Mouse (Mus musculus): Measurements from ENCODE around the gene Pm20d1.

Pm20d1 gene

GRCm38 (mm10) chr1:131797202-131797909 is at the start of gene Pm20d1:
Pm20d1 (plus strand) TSS chr1:131797381.
- DNase-seq (ENCODE audit: low read depth, low spot score): peak; percentile 30

GRCm38 (mm10) chr1:131747761-131748160 is 49.4 kb upstream of the Pm20d1 start:
- DNase-seq (ENCODE audit: low read depth, low spot score): no peak

GRCm38 (mm10) chr1:131748636-131749035 is 48.5 kb upstream of the Pm20d1 start:
- DNase-seq (ENCODE audit: low read depth, low spot score): no peak

GRCm38 (mm10) chr1:131749706-131750545 is 47.3 kb upstream of the Pm20d1 start:
- no peak for DNase-seq (ENCODE audit: low read depth, low spot score)

- no peak for DNase-seq (ENCODE audit: low read depth, low spot score)
Measured at GRCm38 (mm10) chr1:131751181-131751890, 45.8 kb upstream of the Pm20d1 start.

GRCm38 (mm10) chr1:131751891-131752311 is 45.3 kb upstream of the Pm20d1 start:
- no peak for DNase-seq (ENCODE audit: low read depth, low spot score)

GRCm38 (mm10) chr1:131754212-131754829 is 42.9 kb upstream of the Pm20d1 start:
- no peak for DNase-seq (ENCODE audit: low read depth, low spot score)

GRCm38 (mm10) chr1:131754916-131755315 is 42.3 kb upstream of the Pm20d1 start:
- DNase-seq (ENCODE audit: low read depth, low spot score): no peak

GRCm38 (mm10) chr1:131757211-131757610 is 40.0 kb upstream of the Pm20d1 start:
- no peak for DNase-seq (ENCODE audit: low read depth, low spot score)

GRCm38 (mm10) chr1:131758796-131759195 is 38.4 kb upstream of the Pm20d1 start:
- DNase-seq (ENCODE audit: low read depth, low spot score): no peak

GRCm38 (mm10) chr1:131759667-131760427 is 37.3 kb upstream of the Pm20d1 start:
- no peak for DNase-seq (ENCODE audit: low read depth, low spot score)

GRCm38 (mm10) chr1:131760428-131760820 is 36.8 kb upstream of the Pm20d1 start:
- DNase-seq (ENCODE audit: low read depth, low spot score): no peak

- no peak for DNase-seq (ENCODE audit: low read depth, low spot score)
Measured at GRCm38 (mm10) chr1:131761079-131761831, 35.9 kb upstream of the Pm20d1 start.

GRCm38 (mm10) chr1:131763683-131764082 is 33.5 kb upstream of the Pm20d1 start:
- DNase-seq (ENCODE audit: low read depth, low spot score): no peak

- DNase-seq (ENCODE audit: low read depth, low spot score): no peak
Measured at GRCm38 (mm10) chr1:131764581-131765338, 32.4 kb upstream of the Pm20d1 start.

- DNase-seq (ENCODE audit: low read depth, low spot score): peak; percentile 73
Measured at GRCm38 (mm10) chr1:131765357-131766001, 31.7 kb upstream of the Pm20d1 start.

- DNase-seq (ENCODE audit: low read depth, low spot score): no peak
Measured at GRCm38 (mm10) chr1:131769296-131769695, 27.9 kb upstream of the Pm20d1 start.

- no peak for DNase-seq (ENCODE audit: low read depth, low spot score)
Measured at GRCm38 (mm10) chr1:131770656-131771055, 26.5 kb upstream of the Pm20d1 start.

GRCm38 (mm10) chr1:131771440-131771839 is 25.7 kb upstream of the Pm20d1 start:
- no peak for DNase-seq (ENCODE audit: low read depth, low spot score)
